Mouse (Mus musculus): ENCODE results near the gene Sectm1b.
"Not testable (repeated sequence)": the region's sequence is repeated elsewhere in the genome, so short reads cannot be mapped to it uniquely, and the experiment has no call there.

The Sectm1b gene

GRCm38 (mm10) chr11:121069662-121070061 is 6.3 kb upstream of the Sectm1b start:
- not testable (repeated sequence) for DNase-seq (ENCODE audit: low spot score in 2 of 2)

GRCm38 (mm10) chr11:121067895-121068294 is 4.5 kb upstream of the Sectm1b start:
- DNase-seq (ENCODE audit: low spot score in 2 of 2): no peak

GRCm38 (mm10) chr11:121064197-121064596 is 828 bp upstream of the Sectm1b start:
- DNase-seq (ENCODE audit: low spot score in 2 of 2): no peak

- DNase-seq (ENCODE audit: low spot score in 2 of 2): no peak
Observed at GRCm38 (mm10) chr11:121061615-121062014, 1.8 kb downstream of the Sectm1b start.

GRCm38 (mm10) chr11:121060401-121061067 is 2.8 kb downstream of the Sectm1b start:
- DNase-seq (ENCODE audit: low spot score in 2 of 2): not testable (repeated sequence)

GRCm38 (mm10) chr11:121059471-121059870 is 3.9 kb downstream of the Sectm1b start:
- DNase-seq (ENCODE audit: low spot score in 2 of 2): no peak

- DNase-seq (ENCODE audit: low spot score in 2 of 2): no peak
Observed at GRCm38 (mm10) chr11:121058956-121059355, 4.4 kb downstream of the Sectm1b start.

- no peak for DNase-seq (ENCODE audit: low spot score in 2 of 2)
Observed at GRCm38 (mm10) chr11:121058122-121058521, 5.2 kb downstream of the Sectm1b start.

- no peak for DNase-seq (ENCODE audit: low spot score in 2 of 2)
Observed at GRCm38 (mm10) chr11:121056536-121057236, 6.7 kb downstream of the Sectm1b start.

- DNase-seq (ENCODE audit: low spot score in 2 of 2): peak; percentile 31 to 62
Observed at GRCm38 (mm10) chr11:121053536-121053935, 9.8 kb downstream of the Sectm1b start.

- DNase-seq (ENCODE audit: low spot score in 2 of 2): no peak
Observed at GRCm38 (mm10) chr11:121052387-121052786, 11.0 kb downstream of the Sectm1b start.

- no peak for DNase-seq (ENCODE audit: low spot score in 2 of 2)
Observed at GRCm38 (mm10) chr11:121051793-121052192, 11.6 kb downstream of the Sectm1b start.

- DNase-seq (ENCODE audit: low spot score in 2 of 2): no peak
Observed at GRCm38 (mm10) chr11:121049840-121050239, 13.5 kb downstream of the Sectm1b start.

- no peak for DNase-seq (ENCODE audit: low spot score in 2 of 2)
Observed at GRCm38 (mm10) chr11:121047826-121048399, 15.5 kb downstream of the Sectm1b start.

- DNase-seq (ENCODE audit: low spot score in 2 of 2): no peak
Observed at GRCm38 (mm10) chr11:121045286-121045685, 18.1 kb downstream of the Sectm1b start.

GRCm38 (mm10) chr11:121043025-121043424 is 20.3 kb downstream of the Sectm1b start:
- not testable (repeated sequence) for DNase-seq (ENCODE audit: low spot score in 2 of 2)

GRCm38 (mm10) chr11:121042480-121042879 is 20.9 kb downstream of the Sectm1b start:
- DNase-seq (ENCODE audit: low spot score in 2 of 2): no peak

GRCm38 (mm10) chr11:121041636-121042035 is 21.7 kb downstream of the Sectm1b start:
- no peak for DNase-seq (ENCODE audit: low spot score in 2 of 2)

- DNase-seq (ENCODE audit: low spot score in 2 of 2): peak; percentile 49 to 70
Observed at GRCm38 (mm10) chr11:121041212-121041611, 22.2 kb downstream of the Sectm1b start.

- DNase-seq (ENCODE audit: low spot score in 2 of 2): no peak
Observed at GRCm38 (mm10) chr11:121039302-121039701, 24.1 kb downstream of the Sectm1b start, which contains the start of gene Cd7. Gene Cd7 (minus strand): TSS chr11:121039418.

- DNase-seq (ENCODE audit: low spot score in 2 of 2): no peak
Observed at GRCm38 (mm10) chr11:121038366-121039240, 24.8 kb downstream of the Sectm1b start.

GRCm38 (mm10) chr11:121033118-121033517 is 30.3 kb downstream of the Sectm1b start:
- DNase-seq (ENCODE audit: low spot score in 2 of 2): no peak
